Mouse (Mus musculus): ENCODE measurements at regions not wholly inside any gene's neighbourhood (a gene's known extent, or its start where the extent isn't known, plus 50 kb on each side); places are given as distances from the start of the nearest gene placed in this dataset.
"Not testable (repeated sequence)": the region's sequence is repeated elsewhere in the genome, so short reads cannot be mapped to it uniquely, and the experiment has no call there.

DNA sequence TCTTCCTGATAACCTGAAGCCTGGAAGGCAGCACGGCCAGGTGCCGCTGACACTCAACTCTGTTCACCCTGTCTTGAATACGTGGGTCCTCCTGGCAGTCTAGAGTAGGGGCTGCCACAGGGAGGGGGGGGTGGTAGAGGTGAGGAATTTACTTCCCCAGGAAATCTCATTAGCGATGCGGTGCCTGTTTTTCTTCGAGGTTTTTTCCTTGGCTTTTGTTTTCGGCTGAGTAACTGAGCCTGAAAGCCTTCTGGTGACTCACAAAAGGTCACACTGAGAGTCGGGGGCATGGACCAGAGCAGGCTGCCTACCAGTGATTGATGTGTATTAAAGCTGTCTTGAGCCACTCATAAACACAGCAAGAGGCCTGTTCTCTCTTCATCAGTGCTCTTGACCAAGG, 181.1 kb upstream of the Pmfbp1 start:
- no peak for DNase-seq

- no peak for DNase-seq
These were observed 172.9 kb upstream of the Pmfbp1 start for GRCm38 (mm10) chr8:109320955-109321354.

GRCm38 (mm10) chr8:109323351-109323750, 170.5 kb upstream of the Pmfbp1 start:
- no peak for DNase-seq

GRCm38 (mm10) chr8:109324241-109324640, 169.6 kb upstream of the Pmfbp1 start:
- no peak for DNase-seq

- no peak for DNase-seq
These were observed 157.6 kb upstream of the Pmfbp1 start for GRCm38 (mm10) chr8:109336203-109336602.

GRCm38 (mm10) chr8:109338220-109338835, 155.5 kb upstream of the Pmfbp1 start:
- DNase-seq, result no peak

GRCm38 (mm10) chr8:109340647-109341046, 153.2 kb upstream of the Pmfbp1 start:
- not testable (repeated sequence) for DNase-seq

DNA sequence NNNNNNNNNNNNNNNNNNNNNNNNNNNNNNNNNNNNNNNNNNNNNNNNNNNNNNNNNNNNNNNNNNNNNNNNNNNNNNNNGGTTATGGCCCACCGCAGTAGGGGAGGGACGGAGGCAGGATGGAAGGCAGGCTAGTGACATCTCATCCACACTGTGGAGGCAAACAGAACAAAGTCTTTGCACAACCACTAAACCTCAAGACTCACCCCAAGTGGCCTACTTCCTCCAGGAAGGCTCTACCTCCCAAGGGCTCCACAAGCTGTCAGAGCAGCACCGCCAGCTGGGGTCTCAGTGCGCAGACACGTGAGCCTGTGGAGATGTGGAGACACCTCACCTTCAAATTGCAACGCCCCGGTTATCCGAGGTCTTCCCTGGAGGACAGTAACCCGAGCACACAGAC, 138.7 kb upstream of the Pmfbp1 start:
- no peak for DNase-seq

DNA sequence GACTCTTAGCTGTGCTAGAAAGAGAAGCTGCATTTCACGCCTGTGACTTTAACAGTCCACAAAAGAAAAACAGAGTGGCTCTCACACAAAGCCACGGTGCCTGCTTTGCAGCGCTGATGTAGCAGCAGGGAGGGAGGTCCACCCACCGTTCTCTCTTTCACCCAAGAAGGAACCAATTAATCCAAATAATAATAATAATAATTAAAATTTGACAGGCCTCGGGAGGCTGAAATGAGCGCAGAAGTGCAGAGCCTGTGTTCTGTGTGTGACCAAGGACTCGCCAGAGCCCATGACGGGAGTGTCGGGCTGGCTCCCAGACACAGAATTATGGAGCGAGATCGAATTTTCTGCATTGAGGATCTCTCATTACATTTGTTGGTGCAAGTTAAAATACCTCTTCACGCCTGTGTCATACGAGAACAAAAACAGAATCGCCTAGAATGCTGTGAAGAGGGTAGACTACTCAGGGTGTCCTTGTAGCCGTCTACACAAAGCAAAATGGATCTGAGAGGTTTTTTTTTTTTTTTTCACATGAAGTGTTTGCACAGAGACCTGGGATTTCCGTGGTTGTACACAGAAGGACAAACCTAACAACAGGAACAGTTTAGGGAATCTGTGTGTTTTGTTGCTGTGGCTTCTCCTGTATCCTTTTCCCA, 134.3 kb upstream of the Pmfbp1 start:
- peak; percentile 17 to 41 for DNase-seq

DNA sequence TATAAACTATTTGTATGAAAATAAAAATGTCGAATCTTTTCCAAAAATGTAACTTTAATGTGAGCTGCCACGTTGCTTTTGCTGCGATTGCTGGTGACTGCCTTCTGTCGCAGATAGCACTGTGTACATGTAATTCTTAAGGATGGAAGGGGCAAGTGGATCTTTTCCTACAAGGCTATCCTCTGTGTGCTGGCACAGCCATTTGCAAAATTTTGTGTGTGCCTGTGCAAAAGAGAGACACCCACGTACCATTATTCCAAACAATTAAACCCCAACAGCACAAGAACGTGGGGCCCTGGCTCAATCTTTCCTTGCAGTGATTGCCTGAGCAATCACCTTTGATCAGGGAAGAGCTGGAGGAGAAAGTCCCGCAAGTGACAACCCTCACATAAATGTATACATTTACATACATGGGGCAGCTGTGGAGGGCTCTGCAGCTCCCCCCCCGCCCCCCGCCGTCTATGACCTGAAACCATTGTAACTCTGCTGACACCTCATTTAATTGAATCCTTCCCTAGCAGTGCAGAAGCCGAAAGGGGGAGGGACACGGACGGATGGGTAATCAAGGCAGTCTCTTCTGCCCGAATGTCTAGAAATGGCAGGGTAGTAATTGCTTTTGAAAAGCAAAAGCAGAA, 133.6 kb upstream of the Pmfbp1 start:
- DNase-seq, result peak; percentile 17 to 22

DNA sequence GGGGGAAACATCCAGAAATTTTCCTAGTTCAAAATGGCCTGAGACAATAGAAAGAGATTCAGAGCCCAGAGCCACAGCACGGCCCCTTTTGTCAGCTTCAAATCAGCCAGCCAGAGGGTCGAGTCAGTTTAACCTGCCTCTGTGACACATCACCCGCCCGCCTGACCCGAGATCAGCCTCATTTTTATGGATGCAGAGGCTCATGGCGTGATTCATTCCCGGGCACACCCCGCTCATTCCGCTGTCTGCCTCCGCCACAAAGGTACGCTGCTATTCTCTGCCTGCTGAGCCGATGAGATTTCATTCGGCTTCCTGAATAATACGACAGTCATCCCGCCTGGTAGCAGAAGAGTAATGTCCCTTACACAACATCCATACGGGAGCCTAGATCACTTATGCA, 132.9 kb upstream of the Pmfbp1 start:
- DNase-seq, result peak; percentile 35 to 41

DNA sequence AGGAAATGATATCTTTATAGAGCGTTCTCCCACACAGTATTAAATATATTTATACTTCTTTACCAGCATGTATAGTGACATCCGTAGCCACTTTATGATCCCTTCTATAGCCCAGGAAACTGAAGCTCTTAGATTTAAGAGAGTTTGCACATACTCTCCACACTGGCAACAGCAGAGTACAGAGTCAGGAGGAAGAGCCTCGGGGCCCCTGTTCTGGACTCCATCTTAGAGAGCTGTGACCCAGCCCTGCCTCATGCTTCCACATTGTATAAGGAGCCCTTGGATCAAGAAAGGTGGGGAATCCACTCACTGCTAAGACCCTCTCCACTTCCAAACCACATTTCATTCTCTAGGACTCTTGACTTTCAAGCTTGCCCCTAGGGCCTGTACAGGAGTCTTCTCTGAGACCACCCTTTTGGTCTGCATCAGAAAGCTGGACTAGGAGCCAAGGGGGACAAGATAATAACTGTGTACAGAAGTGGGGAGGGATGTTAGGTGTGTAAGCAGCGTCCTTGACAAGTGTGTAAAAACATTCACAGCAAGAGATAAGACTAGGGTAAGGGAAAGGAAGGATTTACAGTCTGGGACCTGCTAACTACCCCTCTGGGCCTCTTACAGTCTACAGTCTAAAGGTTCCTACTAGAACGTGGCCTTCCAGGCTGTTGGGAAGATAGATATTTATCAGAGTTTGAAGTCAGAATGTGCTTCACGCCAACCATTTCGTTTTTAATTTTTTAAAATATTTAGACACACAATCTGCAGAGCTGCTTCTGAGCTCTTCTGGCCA, 132.1 kb upstream of the Pmfbp1 start:
- no peak for DNase-seq

- no peak for DNase-seq
These were observed 130.5 kb upstream of the Pmfbp1 start for GRCm38 (mm10) chr8:109363185-109363845.

- no peak for DNase-seq
These were observed 119.8 kb upstream of the Pmfbp1 start for GRCm38 (mm10) chr8:109373977-109374376.

- DNase-seq, result no peak
These were observed 108.9 kb upstream of the Pmfbp1 start for GRCm38 (mm10) chr8:109384881-109385280.

- DNase-seq, result no peak
These were observed 98.5 kb upstream of the Pmfbp1 start for GRCm38 (mm10) chr8:109395133-109395855.

- DNase-seq, result no peak
These were observed 94.2 kb upstream of the Pmfbp1 start for GRCm38 (mm10) chr8:109399616-109400015.

GRCm38 (mm10) chr8:109400192-109400591, 93.6 kb upstream of the Pmfbp1 start:
- no peak for DNase-seq

DNA sequence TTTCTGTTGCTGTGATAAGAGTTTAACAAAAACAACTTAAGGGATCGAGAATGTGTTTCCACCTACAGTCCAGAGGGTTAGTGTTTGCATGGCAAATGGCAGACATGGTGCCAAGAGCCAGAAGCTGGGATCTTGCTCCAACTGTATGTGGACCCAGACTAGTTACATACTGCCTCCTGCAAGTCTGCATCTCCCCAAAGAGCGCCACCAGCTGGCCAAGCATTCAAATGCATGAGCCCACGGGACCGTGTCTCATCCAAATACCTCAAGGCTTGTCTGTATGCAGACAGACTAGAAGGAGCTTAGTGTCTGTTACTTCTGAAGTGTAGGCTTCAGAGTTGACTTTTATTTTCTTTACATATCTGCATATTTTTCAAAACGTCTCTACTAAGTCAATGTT, 85.9 kb upstream of the Pmfbp1 start:
- peak; percentile 32 to 34 for DNase-seq

GRCm38 (mm10) chr8:109410531-109410930, 83.3 kb upstream of the Pmfbp1 start:
- DNase-seq, result no peak

DNA sequence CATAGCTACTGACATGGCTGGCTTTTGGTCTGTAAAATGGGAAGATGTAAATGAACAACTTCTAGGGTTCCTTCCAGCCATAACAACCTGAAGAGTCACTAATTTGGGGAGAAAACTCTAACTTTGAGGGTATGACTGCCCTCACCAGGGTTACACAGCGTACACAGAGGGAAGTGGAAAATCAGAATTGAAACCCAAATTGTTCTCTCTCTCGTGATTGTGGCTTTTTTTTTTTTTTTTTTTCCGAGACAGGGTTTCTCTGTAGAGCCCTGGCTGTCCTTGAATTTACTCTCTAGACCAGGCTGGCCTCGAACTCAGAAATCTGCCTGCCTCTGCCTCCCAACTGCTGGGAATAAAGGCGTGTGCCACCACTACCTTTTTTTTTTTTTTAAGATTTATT, 80.4 kb upstream of the Pmfbp1 start:
- DNase-seq, result no peak

DNA sequence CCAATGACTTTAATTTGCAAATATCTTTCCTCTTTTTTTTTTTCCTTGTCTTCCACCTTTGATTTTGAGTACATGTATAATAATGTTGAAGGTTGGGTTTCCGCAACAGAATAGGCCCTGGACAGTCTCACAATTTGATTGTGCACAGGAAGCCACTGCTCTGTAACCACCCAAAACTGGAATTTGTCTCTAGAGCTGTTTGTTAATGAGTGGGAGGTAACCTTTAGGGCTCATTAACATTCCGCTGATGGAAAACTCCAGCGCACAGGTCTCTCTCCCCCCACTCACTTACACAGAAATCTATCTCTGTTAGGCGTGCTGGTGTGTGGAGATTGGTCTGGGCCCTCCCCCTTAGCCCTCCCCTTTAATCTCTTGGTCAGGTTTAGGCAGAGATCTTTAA, 78.5 kb upstream of the Pmfbp1 start:
- no peak for DNase-seq

All from cerebellum, postnatal 10 days (tissue).